Mouse (Mus musculus): ENCODE data around the gene Higd2a.

Higd2a gene

DNA sequence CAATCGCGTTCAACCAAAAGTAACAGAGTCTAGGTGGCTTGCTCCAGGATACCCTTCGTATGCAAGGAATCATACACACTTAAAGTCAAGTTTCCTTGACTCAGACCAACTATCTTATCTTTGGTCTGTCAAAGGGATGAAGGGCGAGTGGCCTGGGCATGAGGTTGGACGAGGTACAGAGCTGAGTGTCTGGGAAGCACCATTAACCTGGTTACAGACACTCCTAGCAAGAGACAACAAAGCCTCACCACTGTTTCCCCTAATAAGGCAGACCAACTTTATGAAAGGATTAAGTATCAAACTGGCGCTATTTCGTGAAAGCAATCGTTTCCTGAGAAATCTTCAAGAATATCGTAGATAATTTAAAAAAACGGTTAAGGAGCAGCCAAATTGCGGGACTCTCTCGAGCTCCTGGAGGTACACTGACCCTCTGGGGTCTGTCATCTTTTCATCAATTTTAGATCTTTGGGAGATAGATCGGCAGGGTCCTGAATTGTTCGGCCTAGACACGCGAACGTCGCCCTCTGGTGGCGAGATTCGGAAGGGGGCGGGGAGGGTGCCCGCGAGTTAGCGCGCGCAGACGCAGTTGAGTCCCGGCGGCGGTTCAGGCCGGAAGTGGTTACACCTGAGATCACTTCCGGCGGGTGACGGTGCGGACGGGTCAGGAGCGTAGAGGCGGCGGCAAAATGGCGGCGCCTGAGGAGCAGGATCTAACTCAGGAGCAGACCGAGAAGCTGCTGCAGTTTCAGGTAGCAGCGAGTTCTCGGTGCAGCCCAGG lies 31.3 kb downstream of the Higd2a start, which contains the start of gene Faf2:
Gene Faf2, plus strand, starts transcription at position 630 of the 778 bp plus-strand sequence.
- DNase-seq (ENCODE audit: low read depth, low spot score), result peak; percentile 91

DNA sequence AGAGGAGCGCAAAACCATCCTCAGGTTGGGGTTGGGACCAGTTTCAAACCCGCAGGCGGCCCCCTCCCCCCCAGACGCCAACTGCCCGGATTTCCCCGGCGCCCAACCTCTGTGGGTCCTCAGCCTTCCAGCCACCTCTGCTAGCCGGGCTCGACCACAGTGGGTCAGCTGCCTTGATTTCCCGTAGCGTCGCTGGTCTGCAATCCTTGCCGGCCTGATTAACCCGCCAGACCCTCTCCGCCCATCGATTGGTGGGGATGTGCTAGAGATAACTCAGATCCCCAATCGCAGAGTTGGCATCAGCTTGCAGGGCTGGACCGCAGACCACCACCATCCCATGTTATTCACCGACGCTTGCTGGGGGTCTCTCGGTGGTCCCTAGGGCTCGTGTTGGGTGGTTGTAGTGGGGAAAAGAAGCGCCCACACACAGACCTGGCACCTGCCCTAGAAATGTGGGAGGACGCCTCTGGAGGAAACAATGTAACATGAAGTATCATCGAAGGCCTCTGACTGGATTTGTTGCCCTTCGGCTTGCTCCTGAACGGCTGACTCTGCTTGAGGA lies 32.0 kb downstream of the Higd2a start:
- peak; percentile 57 for DNase-seq (ENCODE audit: low read depth, low spot score)

DNA sequence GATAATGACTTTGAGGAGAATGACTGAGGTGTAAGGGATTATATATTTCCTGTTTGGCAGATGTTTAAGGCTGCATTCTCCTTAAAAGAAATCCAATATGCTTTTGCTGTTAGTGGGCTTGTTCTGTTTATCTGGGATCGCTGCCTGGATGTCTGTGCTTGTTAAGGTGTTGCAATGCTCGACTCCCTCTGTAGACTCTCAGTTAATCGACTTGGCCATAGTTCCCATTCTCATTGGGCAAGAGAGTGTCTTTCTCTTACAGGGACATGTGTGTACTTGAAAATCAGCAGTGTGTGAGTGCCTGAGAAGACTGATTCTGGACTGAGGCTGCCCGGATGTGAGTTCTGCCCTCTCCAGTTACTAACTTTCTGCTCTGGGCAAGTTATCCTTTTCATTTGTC lies 39.1 kb downstream of the Higd2a start:
- peak; percentile 72 for DNase-seq (ENCODE audit: low read depth, low spot score)

DNA sequence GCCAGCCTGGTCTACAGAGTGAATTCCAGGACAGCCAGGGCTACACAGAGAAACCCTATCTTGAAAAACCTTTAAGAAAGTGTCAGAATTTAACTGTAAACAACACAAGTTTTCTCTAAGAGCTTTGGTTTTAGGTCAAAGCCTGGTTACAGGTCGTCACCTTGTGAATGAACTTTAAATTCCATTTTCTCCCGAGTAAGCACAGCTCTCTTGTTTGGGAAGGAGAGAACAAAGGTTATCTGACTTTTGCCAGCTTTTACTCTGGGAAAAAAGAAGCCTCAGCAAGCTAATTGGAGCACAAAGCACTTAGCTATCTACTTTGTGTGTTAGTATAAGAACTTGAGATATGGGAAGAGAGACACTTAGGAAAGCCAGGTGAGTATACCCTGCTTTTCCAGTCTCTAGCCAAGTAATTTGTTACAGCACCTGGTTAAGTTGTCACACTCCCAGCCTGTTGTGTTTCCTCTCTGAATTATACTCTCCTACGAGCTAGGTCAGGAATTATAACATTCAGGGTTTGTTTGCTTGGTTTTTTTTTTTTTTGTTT lies 42.8 kb downstream of the Higd2a start:
- no peak for DNase-seq (ENCODE audit: low read depth, low spot score)

DNA sequence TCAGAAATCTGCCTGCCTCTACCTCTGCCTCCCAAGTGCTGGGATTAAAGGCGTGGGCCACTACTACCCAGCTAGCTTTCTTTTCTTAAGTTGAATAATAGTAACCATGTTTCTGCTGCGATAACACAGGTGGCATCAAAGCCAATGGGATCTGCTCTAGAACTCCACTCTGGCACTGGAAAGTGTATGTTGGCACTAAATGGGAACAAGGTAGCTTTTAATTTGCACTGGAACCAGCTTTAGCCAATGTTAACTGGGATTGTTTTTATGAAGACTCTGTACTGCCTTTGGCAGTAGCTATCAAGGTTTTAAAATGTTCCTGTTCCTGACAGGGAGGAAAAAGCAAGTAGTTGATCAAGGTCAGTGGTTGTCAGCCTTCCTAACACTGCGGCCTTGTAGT lies 45.0 kb downstream of the Higd2a start:
- DNase-seq (ENCODE audit: low read depth, low spot score), result no peak

All from 3T3-L1 (cell line).